Mouse (Mus musculus): Measurements from ENCODE around the gene Zdhhc7.

DNA sequence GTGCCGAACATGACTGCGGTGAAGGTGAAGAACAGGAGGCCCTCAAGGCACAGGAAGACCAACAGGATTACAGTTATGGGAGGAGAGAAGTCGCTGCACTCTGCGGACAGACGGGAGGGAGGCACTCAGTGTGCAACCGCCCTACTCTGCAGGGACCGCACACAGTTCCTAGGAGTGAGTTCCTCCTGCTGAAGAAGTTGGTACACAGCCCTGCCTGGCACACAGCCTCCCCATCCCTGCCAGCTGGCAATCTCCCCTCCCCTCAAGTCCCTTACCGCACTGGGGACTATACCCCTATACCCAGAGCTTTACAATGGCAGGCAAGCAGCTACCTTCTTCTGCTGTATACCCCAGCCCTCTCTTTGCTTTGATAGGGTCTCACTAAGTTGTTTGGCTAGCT is 18.0 kb downstream of the Zdhhc7 start:
- TF ChIP-seq CTCF (IDR thresholded peaks at IDR 0.05; ENCODE audit: extremely low read depth, insufficient read length, insufficient replicate concordance, low read depth, low read length) (no peak), POLR2A (IDR thresholded peaks at IDR 0.05; ENCODE audit: low read depth, low read length) (no peak)

All from small intestine, adult 2 months (tissue).